Mouse (Mus musculus): ENCODE data around the gene Mpv17.

Mpv17 gene

GRCm38 (mm10) chr5:31183678-31184077 lies 29.6 kb upstream of the Mpv17 start:
- no peak for DNase-seq (ENCODE audit: low spot score)

GRCm38 (mm10) chr5:31181183-31181770 lies 27.2 kb upstream of the Mpv17 start:
- DNase-seq (ENCODE audit: low spot score) = no peak

GRCm38 (mm10) chr5:31179766-31180630 lies 25.9 kb upstream of the Mpv17 start, which contains the start of the genes Gm29609 and Gtf3c2:
Gene Gm29609 (minus strand): TSS chr5:31179911.
Gene Gtf3c2 (minus strand): TSS chr5:31180144.
- peak; percentile 94 for DNase-seq (ENCODE audit: low spot score)

- DNase-seq (ENCODE audit: low spot score) = peak; percentile 43
Observed at GRCm38 (mm10) chr5:31179301-31179765, 25.3 kb upstream of the Mpv17 start.

GRCm38 (mm10) chr5:31168630-31169029 lies 14.6 kb upstream of the Mpv17 start:
- no peak for DNase-seq (ENCODE audit: low spot score)

GRCm38 (mm10) chr5:31164878-31165277 lies 10.8 kb upstream of the Mpv17 start:
- DNase-seq (ENCODE audit: low spot score) = no peak

- no peak for DNase-seq (ENCODE audit: low spot score)
Observed at GRCm38 (mm10) chr5:31162462-31162861, 8.4 kb upstream of the Mpv17 start.

- DNase-seq (ENCODE audit: low spot score) = no peak
Observed at GRCm38 (mm10) chr5:31153516-31154151, 417 bp downstream of the Mpv17 start.

GRCm38 (mm10) chr5:31151746-31152145 lies 2.3 kb downstream of the Mpv17 start:
- no peak for DNase-seq (ENCODE audit: low spot score)

- DNase-seq (ENCODE audit: low spot score) = no peak
Observed at GRCm38 (mm10) chr5:31149781-31150180, 4.3 kb downstream of the Mpv17 start.

GRCm38 (mm10) chr5:31138968-31139425 lies 15.1 kb downstream of the Mpv17 start:
- no peak for DNase-seq (ENCODE audit: low spot score)

- DNase-seq (ENCODE audit: low spot score) = no peak
Observed at GRCm38 (mm10) chr5:31138241-31138967, 15.6 kb downstream of the Mpv17 start, which contains the start of gene Ucn. Gene Ucn (minus strand): TSS chr5:31138829.

- DNase-seq (ENCODE audit: low spot score) = no peak
Observed at GRCm38 (mm10) chr5:31137658-31138057, 16.4 kb downstream of the Mpv17 start.

- DNase-seq (ENCODE audit: low spot score) = no peak
Observed at GRCm38 (mm10) chr5:31136730-31137424, 17.2 kb downstream of the Mpv17 start.

- DNase-seq (ENCODE audit: low spot score) = no peak
Observed at GRCm38 (mm10) chr5:31126050-31126449, 28.0 kb downstream of the Mpv17 start.

GRCm38 (mm10) chr5:31123481-31123880 lies 30.6 kb downstream of the Mpv17 start:
- DNase-seq (ENCODE audit: low spot score) = no peak

- DNase-seq (ENCODE audit: low spot score) = no peak
Observed at GRCm38 (mm10) chr5:31121111-31121510, 32.9 kb downstream of the Mpv17 start.

GRCm38 (mm10) chr5:31116912-31117311 lies 37.1 kb downstream of the Mpv17 start:
- no peak for DNase-seq (ENCODE audit: low spot score)

GRCm38 (mm10) chr5:31116354-31116753 lies 37.7 kb downstream of the Mpv17 start, which contains the start of gene Trim54:
Gene Trim54 (plus strand): TSS chr5:31116712.
- no peak for DNase-seq (ENCODE audit: low spot score)

- DNase-seq (ENCODE audit: low spot score) = no peak
Observed at GRCm38 (mm10) chr5:31110781-31111180, 43.3 kb downstream of the Mpv17 start.

- peak; percentile 78 for DNase-seq (ENCODE audit: low spot score)
Observed at GRCm38 (mm10) chr5:31108000-31108490, 46.0 kb downstream of the Mpv17 start, which contains the start of gene Slc30a3. Gene Slc30a3 (minus strand): TSS chr5:31108237.
